Mouse (Mus musculus): ENCODE measurements at regions not wholly inside any gene's neighbourhood (a gene's known extent, or its start where the extent isn't known, plus 50 kb on each side); places are given as distances from the start of the nearest gene placed in this dataset.
"Not testable (repeated sequence)": the region's sequence is repeated elsewhere in the genome, so short reads cannot be mapped to it uniquely, and the experiment has no call there.

DNA sequence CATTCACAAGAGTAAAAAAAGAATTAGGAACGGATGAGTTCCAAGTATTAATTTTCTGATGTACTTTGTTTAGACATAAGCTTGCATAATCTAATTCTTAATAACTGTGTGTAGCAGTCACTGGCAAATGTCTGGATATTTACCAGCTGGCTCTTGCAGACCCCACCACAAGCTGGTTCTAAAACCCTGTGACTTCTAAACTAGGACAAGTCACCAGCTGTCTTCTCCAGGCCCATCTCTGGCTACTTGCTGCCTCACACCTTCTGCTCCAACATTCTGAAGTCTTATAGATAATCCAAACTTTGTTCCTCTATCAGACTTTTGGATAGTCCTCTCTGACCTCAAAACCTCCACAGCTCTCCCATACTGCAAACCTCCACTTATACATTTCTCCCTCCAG is 189.9 kb upstream of the Rhobtb1 start:
- no peak for DNase-seq (ENCODE audit: low read depth, low spot score)

DNA sequence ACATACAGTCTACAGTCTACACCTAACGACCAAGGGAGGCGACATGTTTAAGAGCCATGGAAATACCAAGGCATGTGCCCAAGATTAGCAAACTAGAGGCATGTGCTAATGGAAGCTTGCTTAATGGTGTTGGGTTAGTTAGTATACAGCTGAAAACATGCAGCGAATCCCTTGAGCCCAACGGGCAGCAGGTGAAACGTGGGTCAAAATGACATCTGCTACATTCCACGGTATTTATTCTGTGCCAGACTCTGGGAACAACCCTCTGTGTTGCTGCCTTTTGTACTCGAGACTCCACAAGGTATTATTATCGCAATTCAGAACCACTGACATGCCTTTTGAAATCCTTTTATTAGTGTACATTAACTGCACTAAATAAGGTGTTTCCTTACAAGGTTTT is 188.1 kb upstream of the Rhobtb1 start:
- DNase-seq (ENCODE audit: low read depth, low spot score), result no peak

DNA sequence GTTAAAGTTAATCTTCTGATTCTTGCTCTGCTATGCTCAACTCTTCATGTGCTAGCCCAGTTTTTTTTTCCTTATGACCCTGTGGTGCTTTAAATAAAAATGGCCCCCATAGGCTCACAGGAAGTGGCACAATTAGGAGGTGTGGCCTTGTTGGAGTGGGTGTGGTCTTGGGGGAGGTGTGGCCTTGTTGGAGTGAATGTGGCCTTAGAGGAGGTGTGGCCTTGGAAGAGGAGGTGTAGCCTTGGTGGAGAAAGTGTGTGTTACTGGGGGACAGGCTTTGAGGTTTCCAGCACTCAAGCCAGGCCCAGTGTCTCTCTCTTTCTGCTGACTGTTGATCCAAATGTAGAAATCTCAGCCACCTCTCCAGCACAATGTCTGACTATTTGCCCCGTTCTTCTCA is 186.0 kb upstream of the Rhobtb1 start:
- DNase-seq (ENCODE audit: low read depth, low spot score), result no peak

DNA sequence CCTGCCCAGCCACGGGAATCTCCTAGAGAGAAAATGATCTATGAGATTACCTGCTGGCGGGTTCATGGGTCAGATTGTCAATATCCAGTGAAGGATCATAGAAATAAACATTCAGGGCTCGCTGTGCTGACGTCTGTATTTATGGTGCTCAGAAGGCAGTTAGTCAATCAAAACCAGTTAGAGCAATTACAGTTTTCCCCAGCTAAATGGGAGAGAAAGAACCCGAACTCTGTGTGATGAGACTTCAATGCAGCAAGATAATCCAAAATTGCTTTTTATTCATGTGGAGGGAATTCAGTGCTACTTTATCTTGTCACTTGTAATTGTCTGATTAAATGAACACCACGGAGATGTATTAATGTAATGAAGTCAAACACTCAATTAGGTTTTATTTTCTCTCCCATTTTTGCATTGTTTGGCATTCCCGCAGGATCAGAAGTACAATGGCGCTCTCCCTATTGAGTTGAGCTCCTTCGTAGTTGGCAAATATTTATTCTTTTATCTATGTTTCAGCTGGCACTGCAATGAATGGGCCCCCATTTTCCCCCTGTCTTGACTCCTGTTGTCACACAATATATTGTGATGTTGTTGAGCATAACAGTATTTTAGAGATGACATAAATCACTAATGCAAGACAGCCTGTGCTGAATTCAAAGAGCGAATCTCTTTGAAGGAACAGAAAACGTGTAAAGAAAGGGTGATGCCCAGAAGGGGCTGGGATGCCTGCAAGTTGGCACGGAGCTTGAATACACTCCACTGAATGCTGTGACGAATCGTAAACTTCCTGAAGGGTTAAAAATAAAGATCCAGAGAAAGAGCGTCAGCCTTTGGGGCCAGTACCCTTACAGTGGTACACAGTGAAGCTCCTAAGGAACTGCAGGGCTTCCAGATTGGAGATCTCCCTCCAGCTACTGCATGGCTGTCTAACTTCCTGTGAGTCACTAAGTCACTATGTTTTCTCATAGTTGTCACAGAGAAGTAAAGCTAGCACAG is 183.0 kb upstream of the Rhobtb1 start:
- DNase-seq (ENCODE audit: low read depth, low spot score), result no peak

DNA sequence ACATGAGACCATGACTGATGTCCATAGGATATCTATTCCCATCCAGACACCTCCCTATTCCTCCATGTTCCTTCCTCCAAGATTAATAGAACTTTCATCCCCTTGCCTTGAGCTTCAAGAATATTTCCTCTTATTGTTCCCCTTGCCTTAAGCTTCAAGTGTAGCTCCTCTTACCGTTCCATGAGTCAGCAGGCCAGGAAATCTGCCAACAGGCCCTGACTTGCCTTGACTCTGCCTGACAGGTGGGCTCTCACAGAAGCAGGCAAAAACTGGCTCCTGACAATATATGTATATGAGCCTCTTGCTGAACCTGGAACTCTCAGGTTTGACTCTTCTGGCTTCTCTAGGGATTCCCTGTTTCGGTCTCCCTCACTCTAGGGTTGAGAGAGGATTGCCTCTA is 180.7 kb upstream of the Rhobtb1 start:
- no peak for DNase-seq (ENCODE audit: low read depth, low spot score)

DNA sequence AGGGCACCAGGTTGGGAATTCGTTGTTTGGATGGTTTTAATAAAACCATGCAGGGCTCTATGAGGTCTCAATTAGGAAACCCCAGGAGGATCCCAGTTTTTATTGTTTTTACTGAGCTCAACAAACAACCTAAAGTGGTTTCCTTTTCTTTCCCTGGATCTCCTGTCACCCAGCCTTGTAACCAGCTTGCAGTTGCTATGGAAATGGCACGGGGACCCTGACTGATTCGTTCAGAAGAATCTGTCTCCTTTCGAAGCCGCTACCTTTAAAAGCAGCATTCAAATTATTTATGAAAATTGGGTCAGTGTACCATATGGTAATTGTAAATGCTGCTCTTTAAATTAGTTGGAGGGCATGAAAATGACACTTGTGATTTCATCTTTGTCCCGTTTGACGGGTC is 176.5 kb upstream of the Rhobtb1 start:
- DNase-seq (ENCODE audit: low read depth, low spot score), result no peak

DNA sequence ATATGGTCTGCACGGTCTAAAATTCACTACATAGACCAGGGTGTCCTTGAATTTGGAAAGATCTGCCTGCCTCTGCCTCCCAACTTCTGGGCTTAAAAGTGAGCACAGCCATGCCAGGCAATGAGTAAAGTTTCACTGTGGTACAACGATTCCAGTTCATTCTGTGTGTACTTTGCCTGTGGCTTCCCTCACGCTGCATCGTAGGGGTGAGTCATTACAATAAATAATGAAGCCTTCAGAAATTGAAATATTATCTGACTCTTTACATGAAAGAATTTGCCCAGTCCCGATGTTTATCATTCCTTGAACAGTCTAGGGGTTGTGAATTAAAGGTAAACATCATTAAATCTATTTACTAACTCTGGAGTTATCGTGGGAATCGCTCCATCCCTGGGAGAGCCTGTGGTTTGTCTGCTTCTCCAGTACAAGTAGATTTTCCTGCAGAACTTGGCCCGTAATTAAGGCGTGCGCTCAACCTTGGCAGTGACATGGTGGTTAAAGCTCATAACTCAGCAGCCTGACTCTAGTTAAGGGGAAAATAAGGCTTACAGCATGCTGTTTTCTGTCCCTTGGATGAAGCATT is 174.7 kb upstream of the Rhobtb1 start:
- no peak for DNase-seq (ENCODE audit: low read depth, low spot score)

DNA sequence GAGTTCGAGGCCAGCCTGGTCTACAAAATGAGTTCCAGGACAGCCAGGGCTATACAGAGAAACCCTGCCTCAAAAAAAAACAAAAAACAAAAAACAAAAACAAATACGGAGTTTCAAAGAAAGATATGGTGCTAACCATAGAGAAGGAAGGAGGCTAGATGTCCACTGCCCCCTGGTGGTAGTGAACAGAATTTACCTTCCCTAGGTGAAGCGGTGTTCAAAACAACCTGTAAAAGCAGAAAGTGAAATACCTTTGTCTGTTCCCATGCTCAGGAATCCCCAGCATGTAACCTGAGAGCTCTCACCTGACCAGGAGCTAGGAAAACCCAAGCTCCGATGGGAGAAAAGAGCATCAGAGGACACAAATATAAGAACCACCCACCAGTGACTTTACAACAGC is 173.1 kb upstream of the Rhobtb1 start:
- no peak for DNase-seq (ENCODE audit: low read depth, low spot score)

DNA sequence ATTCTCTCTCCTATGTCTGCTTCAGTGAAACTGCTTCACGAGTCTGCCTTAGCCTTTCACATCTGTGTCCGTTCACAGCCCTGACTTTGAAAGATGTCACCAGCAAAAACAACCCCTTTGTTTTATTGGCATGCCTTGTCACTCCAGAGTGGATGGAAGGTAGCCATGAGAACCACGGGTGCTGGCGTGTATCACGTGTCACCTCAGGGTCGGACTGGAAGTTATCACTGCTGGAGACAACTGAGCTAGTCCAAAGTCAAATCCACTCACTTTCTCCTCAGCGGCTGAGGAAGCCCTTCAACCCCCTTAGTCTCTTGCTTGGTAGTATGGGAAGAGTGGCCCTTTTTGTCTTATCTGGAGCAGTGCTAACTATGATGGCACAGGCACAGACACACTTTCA is 171.3 kb upstream of the Rhobtb1 start:
- DNase-seq (ENCODE audit: low read depth, low spot score), result no peak

DNA sequence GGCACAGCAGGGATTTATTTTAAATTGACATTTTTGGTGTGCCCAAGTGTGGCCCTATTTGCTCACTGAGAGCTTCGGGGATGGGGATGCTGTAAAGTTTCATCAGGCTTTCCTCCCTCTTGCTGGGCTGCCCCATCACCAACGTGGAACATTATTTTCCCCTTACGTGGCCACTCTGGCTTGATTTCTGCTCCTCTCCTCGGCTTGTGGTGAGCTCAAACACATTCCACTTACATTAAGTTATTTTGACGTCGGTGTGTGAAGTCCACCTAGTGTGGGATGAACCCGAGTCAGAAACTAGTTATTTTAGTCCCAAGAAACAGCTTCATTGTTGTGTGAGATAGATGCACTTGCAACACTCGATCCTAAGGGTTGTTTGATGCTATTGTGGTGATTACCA is 168.9 kb upstream of the Rhobtb1 start:
- no peak for DNase-seq (ENCODE audit: low read depth, low spot score)

DNA sequence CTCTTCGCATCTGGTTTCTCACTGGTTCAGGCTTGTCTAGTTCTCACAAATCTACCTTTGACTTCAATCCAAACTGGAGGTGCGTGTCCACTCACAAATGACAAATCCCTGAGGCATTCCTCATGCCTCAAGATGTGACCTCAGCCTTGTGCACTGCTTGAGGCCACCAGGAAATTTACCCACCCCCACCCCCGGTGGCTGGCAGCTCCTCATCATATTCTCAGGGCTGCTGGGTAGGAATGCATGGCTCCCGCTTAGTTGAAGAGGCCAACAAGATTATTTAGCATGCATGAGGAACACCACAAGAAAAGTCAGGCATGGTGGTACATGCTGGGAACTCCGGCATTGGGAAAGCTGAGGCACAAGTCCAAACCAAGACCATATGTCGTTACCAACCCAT is 160.7 kb upstream of the Rhobtb1 start:
- no peak for DNase-seq (ENCODE audit: low read depth, low spot score)

DNA sequence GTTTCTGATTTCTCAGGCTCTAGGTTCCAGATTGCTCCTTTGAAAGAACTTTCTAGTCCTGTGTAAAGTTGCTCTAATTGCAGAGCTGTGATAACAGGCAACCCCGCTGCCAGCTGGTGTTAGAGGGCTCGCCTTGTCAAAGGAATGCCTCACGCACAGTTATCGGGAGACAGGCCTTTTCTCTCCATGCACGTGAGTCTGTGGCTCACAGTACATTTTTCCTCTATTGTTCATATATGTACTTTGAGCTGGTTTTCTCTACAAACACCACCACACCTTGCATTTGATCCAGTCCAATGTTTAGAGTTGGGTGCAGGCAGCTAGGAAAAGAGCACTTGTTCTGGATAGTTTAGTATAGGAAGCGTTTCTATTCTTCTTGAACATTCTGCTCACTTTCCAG is 151.6 kb upstream of the Rhobtb1 start:
- DNase-seq (ENCODE audit: low read depth, low spot score), result no peak

DNA sequence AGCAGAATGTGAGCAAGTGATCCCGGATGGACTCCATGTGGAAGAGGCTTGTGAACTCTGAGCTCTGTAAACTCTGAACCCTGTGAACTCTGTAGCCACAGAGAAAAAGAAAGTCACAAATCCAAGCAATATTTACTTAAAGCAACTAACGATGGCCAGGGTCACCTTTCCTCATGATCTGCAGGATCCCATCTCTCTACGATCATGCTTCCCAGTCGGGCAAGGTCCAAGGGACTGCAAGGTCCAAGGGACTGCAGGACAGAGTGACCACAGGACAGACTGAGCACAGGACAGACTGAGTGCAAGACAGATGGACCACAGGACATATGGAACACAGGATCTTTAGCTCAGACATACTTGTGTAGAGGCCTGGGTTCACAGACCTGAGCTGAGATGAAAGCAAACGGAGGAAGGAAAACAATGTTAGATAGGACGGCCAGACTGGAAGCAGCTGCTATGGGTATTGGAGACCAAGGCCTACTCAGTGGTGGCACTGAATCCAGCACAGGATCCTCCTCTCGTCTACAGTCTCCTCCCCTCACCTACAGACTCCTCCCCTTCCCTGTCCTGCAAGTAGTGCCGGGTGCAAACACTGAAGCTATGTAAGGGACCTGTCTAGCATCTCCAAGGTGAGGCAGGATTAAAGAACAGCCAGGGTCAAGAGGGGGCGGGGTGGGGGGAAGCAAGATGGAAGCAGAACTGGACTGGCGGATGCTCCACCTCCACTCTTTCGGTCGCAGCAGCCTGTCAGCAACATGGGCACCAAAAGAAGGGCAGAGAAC is 149.4 kb upstream of the Rhobtb1 start:
- no peak for DNase-seq (ENCODE audit: low read depth, low spot score)

DNA sequence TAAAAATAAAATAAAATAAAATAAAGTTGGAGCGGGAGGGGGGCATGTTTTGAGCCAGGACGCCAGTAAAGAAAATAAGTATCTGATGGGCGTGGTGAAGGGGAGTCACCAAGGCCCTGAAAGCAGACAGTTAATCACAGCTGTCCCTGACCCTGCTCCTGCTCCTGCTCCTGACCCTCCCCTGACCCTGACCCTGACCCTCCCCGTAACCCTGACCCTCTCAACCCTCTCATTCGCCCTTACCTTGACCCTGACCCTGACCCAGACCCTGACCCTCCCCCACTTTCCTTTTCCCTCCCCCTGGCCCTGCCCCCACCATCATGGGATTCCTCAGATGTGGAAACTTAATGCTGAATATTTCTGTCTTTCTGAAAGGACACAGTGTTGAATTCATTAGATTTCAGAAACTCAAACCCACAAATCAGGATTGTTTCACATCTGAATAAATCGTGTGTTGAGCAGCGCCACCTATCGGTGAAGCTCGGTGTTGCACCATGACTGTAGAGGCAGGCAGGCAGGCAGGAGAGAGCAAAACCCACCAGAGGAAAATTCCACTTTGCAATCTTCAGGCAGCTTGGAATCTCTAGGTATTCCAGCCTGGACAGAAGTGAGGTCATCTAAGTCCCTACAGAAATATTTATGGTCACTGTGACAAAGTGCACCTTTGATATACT is 145.9 kb upstream of the Rhobtb1 start:
- DNase-seq (ENCODE audit: low read depth, low spot score), result peak; percentile 79

DNA sequence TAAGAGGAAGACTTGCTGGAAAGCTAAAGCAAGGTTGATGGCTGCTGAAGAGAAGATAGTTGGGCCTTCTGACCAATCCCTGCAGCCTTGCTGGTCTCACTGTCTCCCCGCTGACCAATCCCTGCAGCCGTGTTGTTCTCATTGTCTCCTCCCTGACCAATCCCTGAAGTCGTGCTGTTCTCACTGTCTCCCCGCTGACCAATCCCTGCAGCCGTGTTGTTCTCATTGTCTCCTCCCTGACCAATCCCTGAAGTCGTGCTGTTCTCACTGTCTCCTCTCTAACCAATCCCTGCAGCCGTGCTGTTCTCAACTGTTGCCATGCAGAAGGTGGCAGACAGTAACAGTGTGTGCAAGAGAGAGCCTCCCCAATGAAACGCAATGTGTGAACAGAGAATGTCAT is 142.6 kb upstream of the Rhobtb1 start:
- DNase-seq (ENCODE audit: low read depth, low spot score), result not testable (repeated sequence)

DNA sequence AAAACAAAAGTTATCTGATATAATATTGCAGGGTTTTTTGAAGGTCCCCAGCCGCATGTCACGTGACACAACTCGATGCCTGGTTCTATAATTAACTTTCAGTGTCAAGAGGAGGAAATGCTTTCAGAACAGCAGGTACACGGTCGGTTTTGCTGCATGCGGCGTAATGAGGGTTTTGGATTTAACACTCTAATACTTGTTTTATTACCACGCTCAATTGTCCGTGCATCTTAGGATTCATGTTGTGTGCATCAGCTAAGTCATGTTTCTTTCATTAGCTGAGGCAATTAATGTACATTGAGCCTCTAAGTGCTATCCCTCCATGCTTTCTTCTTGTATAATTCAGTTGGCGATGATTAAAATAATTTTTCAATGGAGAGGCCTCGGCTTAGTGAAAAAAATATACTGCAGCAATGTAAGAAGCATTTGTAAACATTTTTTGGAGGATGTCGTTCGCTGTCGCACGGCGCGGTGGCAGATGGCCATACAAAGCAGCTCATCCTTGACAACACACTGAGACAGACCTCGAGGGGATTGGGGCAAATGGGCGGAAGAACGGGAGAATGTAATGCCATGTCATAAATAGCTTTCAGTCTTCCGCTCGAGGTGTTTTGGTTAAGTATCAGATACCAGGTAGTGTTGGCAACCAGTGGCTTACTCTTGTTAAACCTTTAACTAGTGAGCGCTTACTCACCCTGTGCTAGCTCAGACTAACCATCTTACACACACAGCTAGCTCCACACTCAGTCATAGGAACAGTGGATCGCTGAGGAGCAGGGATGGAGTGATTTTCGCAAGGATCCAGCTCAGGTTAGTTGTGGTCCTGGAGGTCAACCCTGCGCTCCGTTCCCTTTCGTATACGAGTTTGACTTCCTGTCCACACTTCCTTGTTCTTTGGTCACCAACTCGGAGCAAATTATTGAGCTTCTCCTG is 130.2 kb upstream of the Rhobtb1 start:
- DNase-seq (ENCODE audit: low read depth, low spot score), result no peak

DNA sequence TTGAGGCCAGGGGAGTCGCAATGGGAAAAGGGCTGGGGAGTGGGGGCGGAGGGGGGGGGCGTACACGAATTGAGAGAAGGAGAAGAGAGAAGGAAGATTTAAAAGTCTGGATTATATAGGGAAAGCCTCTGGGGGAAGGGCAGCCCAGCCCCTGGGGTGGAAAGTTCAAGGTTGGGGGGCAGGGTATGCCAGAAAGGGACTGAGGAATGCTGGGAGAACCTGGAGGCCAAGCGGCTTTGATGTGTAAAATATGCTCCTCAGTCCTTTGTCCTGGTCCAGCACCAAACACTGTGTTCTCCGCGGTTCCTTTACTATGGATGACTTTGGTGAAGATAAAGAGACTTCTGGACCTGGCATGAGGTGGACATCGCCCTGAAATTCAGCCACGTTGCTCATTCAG is 117.8 kb upstream of the Rhobtb1 start:
- no peak for DNase-seq (ENCODE audit: low read depth, low spot score)

DNA sequence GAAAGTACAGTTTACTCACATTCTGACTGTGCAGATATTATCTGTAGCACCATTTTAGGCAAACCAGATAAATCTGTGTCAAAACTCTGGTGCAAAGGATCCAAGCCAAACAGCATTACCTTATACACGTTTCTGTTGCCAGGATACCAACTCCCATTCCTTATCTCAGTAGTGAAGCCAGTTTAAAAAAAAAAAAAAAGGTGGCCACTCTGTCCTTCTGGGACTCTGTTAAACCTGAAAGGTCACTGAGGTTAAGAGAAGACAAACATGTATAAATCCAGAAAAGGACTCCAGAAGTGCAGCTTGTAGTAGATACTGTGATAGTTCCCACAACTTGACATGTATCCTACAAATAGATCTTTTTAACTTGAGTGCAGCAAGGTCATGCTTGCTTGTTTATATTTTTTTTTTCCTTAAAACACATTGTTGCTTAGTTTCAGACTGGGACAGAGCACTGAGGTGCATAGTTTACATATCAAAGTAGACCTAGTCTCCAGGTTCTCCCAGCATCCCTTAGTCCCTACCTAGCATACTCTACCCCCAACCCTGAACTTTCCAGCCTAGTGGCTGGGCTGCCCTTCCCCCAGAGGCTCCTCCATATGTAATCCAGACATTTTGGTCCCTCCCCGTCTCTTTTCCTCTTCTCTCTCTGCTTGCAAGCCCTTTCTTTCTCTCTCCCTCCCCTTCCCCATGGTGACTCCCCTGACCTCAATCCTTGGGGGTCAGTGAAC is 116.7 kb upstream of the Rhobtb1 start:
- no peak for DNase-seq (ENCODE audit: low read depth, low spot score)

DNA sequence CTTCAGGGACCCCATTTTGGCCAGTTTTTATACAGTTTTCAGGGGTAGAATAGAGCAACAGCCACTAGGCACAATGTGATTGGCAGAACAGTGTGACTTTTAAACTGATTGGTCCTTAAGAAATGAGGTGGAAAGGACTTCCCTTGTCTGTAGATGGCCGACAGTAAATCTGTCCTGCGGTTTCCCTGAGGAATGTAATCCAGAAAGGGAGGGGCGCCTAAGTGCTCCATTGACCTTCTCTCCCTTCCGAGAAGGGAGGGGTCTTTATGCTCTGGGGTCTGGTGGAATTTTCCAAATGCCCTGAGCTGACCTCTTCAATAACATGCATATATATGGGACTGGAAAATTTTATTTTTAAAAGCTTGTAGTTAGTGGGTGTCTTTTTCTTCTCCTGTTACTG is 115.7 kb upstream of the Rhobtb1 start:
- DNase-seq (ENCODE audit: low read depth, low spot score), result not testable (repeated sequence)

DNA sequence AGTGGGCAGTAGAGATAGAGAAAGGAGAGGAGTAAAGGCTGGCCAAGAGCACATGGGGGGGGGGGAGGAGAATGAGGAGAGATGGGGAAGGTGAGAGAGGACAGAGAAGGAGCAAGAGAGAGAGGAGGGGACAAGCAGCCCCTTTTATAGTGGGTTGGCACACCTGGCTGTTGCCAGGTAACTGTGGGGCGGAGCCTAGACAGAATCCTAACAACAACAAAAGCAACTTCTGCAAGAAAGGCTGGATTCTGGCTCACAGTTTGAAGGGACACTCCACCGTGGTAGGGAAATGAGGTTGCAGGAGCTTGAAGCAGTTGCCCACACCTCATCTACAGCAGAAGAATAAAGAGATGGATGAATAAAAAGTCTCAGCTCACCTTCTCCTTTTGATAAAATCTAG is 115.1 kb upstream of the Rhobtb1 start:
- DNase-seq (ENCODE audit: low read depth, low spot score), result no peak

Measured in mesoderm, embryonic 11.5 days (tissue).